Comparison of ENCODE assay signal across 9 mouse cellular contexts in the genomic region with DNA sequence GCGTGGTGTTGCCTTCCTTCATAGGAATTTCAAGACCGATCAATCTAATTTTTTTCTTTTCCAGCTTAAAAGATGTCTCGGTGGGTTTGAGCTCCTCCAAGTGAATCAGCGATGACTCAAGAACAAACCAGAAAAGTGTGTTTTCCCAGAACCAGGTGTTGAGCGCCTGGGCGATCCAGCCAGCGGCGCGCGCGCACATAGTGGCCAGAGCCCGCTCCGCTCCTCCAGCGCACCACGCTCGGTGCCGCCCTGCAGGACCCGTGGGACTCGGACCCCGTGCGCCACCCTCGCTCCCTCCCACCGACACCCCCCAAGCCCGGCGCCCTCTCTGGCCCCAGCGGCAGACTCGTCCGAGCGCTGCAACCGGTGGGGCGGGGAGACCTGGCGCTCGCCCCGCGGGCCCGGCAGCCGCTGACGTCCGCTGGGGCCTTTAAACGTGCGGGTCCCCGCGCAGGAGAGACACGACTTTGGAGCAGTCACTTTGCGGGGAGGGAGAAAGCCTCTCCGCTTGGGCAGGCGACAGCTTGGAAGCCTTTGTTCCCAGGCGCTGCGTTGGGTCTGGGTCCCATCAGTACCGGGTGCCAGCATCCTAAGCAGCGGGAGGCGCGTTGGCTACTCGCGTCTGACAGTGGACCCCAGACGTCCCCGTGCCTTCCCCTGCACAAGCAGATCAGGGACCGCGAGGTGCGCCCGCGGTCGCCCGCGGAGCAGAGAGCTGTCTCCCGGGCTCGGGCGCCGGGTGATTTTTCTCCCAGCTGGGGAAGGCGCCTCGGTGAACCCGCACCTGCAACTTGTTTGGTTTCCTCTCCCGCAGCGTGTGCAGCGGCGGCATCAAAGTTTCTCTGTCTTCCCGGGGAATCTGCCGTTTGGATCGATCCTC. TPM values are rescaled to one million over a fixed set of nuclear protein-coding genes. Genes with fewer than 3 reads are reported as not detected.
DNase-seq lines count a peak whose midpoint lies in the region; ATAC-seq and TF ChIP-seq lines count a peak whose summit lies in the region.
"Had no signal": no experiment of that assay in that cellular context is flagged by ENCODE, and none has a peak within 500 bp of the region (broad histone marks: within the 10 kb centered on the region; RNA-seq: fewer than 3 reads in every experiment).

A gene (plus strand): TSS at position 377 of the 880 bp plus-strand sequence.

- H3K27me3 ChIP-seq in ES-Bruce4 (ENCODE audit: control insufficient read depth, insufficient read depth, low read length, poor library complexity, severe bottlenecking), result peaks cover 19% of the 10 kb centered on the region
- H3K27me3 ChIP-seq in intestine, postnatal 0 days (replicated peaks; ENCODE audit: control insufficient read depth, insufficient read depth, low read length), result peaks cover 43% of the 10 kb centered on the region
- peaks cover 28% of the 10 kb centered on the region for H3K27me3 ChIP-seq in midbrain, embryonic 11.5 days (ENCODE audit: control insufficient read depth, insufficient read depth, low read length)
- H3K27me3 ChIP-seq in testis, adult 2 months (ENCODE audit: control insufficient read depth, insufficient read depth, low read length), result no peaks in the 10 kb centered on the region

- no peak within 1 kb of the TSS for H3K27ac ChIP-seq in gastrocnemius, adult 2 months
- H3K27ac ChIP-seq in ES-Bruce4 (ENCODE audit: insufficient read depth, low read length), result no peak within 1 kb of the TSS
- H3K27ac ChIP-seq in embryonic fibroblast, embryonic 13.5 days (ENCODE audit: insufficient read depth, low read length), result no peak within 1 kb of the TSS
- H3K27ac ChIP-seq in intestine, postnatal 0 days (ENCODE audit: low read depth, low read length), result no peak within 1 kb of the TSS
- H3K27ac ChIP-seq in midbrain, embryonic 11.5 days (ENCODE audit: low read depth, low read length), result no peak within 1 kb of the TSS
- no peak within 1 kb of the TSS for H3K27ac ChIP-seq in testis, adult 2 months (ENCODE audit: control insufficient read depth, insufficient read depth, low read depth, low read length)

- no peaks in the 10 kb centered on the region for H3K36me3 ChIP-seq in ES-Bruce4 (ENCODE audit: control insufficient read depth, insufficient read depth, low read length, poor library complexity, severe bottlenecking)
- H3K36me3 ChIP-seq in intestine, postnatal 0 days (ENCODE audit: control insufficient read depth, insufficient read depth), result no peaks in the 10 kb centered on the region
- H3K36me3 ChIP-seq in midbrain, embryonic 11.5 days (ENCODE audit: control insufficient read depth, insufficient read depth, low read length), result no peaks in the 10 kb centered on the region
- H3K36me3 ChIP-seq in testis, adult 2 months (ENCODE audit: control insufficient read depth, insufficient read depth, low read length), result no peaks in the 10 kb centered on the region

- TF ChIP-seq POLR2A in ES-Bruce4 (IDR thresholded peaks at IDR 0.05; ENCODE audit: insufficient read depth, low read length), result no peak
- no peak for TF ChIP-seq POLR2A in embryonic fibroblast, embryonic 13.5 days (IDR thresholded peaks at IDR 0.05; ENCODE audit: low read depth, low read length)
- no peak for TF ChIP-seq POLR2A in testis, adult 2 months (IDR thresholded peaks at IDR 0.05; ENCODE audit: control insufficient read depth, low read depth, low read length)

- H3K9ac ChIP-seq in ES-Bruce4 (ENCODE audit: low read depth, poor library complexity, severe bottlenecking), result peak within 1 kb of the TSS; percentile 56
- H3K9ac ChIP-seq in intestine, postnatal 0 days (ENCODE audit: low read depth, low read length), result no peak within 1 kb of the TSS
- peak within 1 kb of the TSS; percentile 51; the same call in 1 of the 2 replicates for H3K9ac ChIP-seq in midbrain, embryonic 11.5 days (ENCODE audit: low read length)

- no peaks in the 10 kb centered on the region for H3K4me1 ChIP-seq in ES-Bruce4 (ENCODE audit: control insufficient read depth, insufficient read depth, low read length)
- peaks cover 4% of the 10 kb centered on the region; the same call in 1 of the 2 replicates for H3K4me1 ChIP-seq in embryonic fibroblast, embryonic 13.5 days (ENCODE audit: control insufficient read depth, insufficient read depth, low read length)
- H3K4me1 ChIP-seq in intestine, postnatal 0 days (replicated peaks; ENCODE audit: control insufficient read depth, insufficient read depth, low read length), result no peaks in the 10 kb centered on the region
- H3K4me1 ChIP-seq in midbrain, embryonic 11.5 days (ENCODE audit: control insufficient read depth, insufficient read depth, low read length), result no peaks in the 10 kb centered on the region
- peaks cover 12% of the 10 kb centered on the region for H3K4me1 ChIP-seq in testis, adult 2 months (ENCODE audit: control insufficient read depth, insufficient read depth, low read length)

- DNase-seq in gastrocnemius, adult 2 months, result peak; percentile 15
- no peak for DNase-seq in gastrocnemius, postnatal 36 days
- peak; percentile 96 for DNase-seq in midbrain, embryonic 11.5 days (ENCODE audit: low spot score, missing footprints)
- DNase-seq in B cell, adult 2 months, result no peak

- H3K9me3 ChIP-seq in ES-Bruce4 (replicated peaks; ENCODE audit: control insufficient read depth, insufficient read depth, low read length, poor library complexity, severe bottlenecking), result no peaks in the 10 kb centered on the region
- H3K9me3 ChIP-seq in intestine, postnatal 0 days (ENCODE audit: control insufficient read depth), result no peaks in the 10 kb centered on the region
- no peaks in the 10 kb centered on the region for H3K9me3 ChIP-seq in midbrain, embryonic 11.5 days (ENCODE audit: control insufficient read depth, low read length)

- no peak for TF ChIP-seq EP300 in ES-Bruce4 (IDR thresholded peaks at IDR 0.05; ENCODE audit: insufficient read depth, low read depth, low read length)

- ATAC-seq in intestine, postnatal 0 days, result no peak
- ATAC-seq in midbrain, embryonic 11.5 days (ENCODE audit: low FRiP score), result peak; percentile 59

- peak within 1 kb of the TSS; percentile 60 for H3K4me2 ChIP-seq in intestine, postnatal 0 days (replicated peaks; ENCODE audit: low read depth)
- H3K4me2 ChIP-seq in midbrain, embryonic 11.5 days, result peak within 1 kb of the TSS; percentile 80

- TF ChIP-seq CTCF in gastrocnemius, adult 2 months (IDR thresholded peaks at IDR 0.05), result no peak
- TF ChIP-seq CTCF in ES-Bruce4 (IDR thresholded peaks at IDR 0.05; ENCODE audit: low read depth, low read length), result no peak
- TF ChIP-seq CTCF in embryonic fibroblast, embryonic 13.5 days (IDR thresholded peaks at IDR 0.05; ENCODE audit: borderline replicate concordance, insufficient read depth, low read length), result no peak
- TF ChIP-seq CTCF in intestine, postnatal 0 days (IDR thresholded peaks at IDR 0.05; ENCODE audit: low read depth), result no peak
- TF ChIP-seq CTCF in testis, adult 2 months (IDR thresholded peaks at IDR 0.05; ENCODE audit: control insufficient read depth, insufficient read depth, insufficient replicate concordance, low read depth, low read length), result no peak

- intact Hi-C loops in gastrocnemius, adult 2 months (cut with DNase I), result no loop called here
- intact Hi-C loops in gastrocnemius, postnatal 36 days (cut with DNase I), result no loop called here

- WGBS in intestine, postnatal 0 days, result 1% methylated on average over 78 of the region's 79 CpGs
- under 1% methylated on average over 77 of the region's 79 CpGs for WGBS in midbrain, embryonic 11.5 days

- peak within 1 kb of the TSS; percentile 57 for H3K4me3 ChIP-seq in gastrocnemius, adult 2 months
- peak within 1 kb of the TSS; percentile 89 for H3K4me3 ChIP-seq in ES-Bruce4 (ENCODE audit: low read depth, low read length)
- H3K4me3 ChIP-seq in embryonic fibroblast, embryonic 13.5 days (ENCODE audit: insufficient read depth, low read length), result peak within 1 kb of the TSS; percentile 47
- peak within 1 kb of the TSS; percentile 35 for H3K4me3 ChIP-seq in intestine, postnatal 0 days (ENCODE audit: low read depth, low read length)
- peak within 1 kb of the TSS; percentile 52 for H3K4me3 ChIP-seq in midbrain, embryonic 11.5 days (ENCODE audit: low read depth, low read length)
- H3K4me3 ChIP-seq in testis, adult 2 months (ENCODE audit: control insufficient read depth, low read depth, low read length), result peak within 1 kb of the TSS; percentile 35

RNA-seq across cellular contexts. Expression of the gene that starts here (rescaled TPM):
- under 1 TPM; 0.18 to 0.39 TPM for total RNA-seq in gastrocnemius, adult 2 months (2021)
- under 1 TPM; 0.05 to 0.15 TPM for total RNA-seq in gastrocnemius, postnatal 36 days (2021)
- polyA plus RNA-seq in ES-Bruce4 (2011; ENCODE audit: insufficient read depth, insufficient read length, low read depth, missing spikeins), result 0.12 TPM in 1 of 2 replicates, not detected in the other
- polyA plus RNA-seq in embryonic fibroblast, embryonic 13.5 days (2011; ENCODE audit: insufficient read length, low read depth, missing spikeins), result 0.37 and 0.75 TPM in 2 replicates
- 0.61 and 0.63 TPM in 2 replicates for polyA plus RNA-seq in intestine, postnatal 0 days (2015; fragmentation: Nextera tagmentation; extraction: Ambion mirVana)
- 0.53 and 1.1 TPM in 2 replicates for polyA plus RNA-seq in midbrain, embryonic 11.5 days (2014; fragmentation: Nextera tagmentation; extraction: Ambion mirVana)
- 2.0 and 2.5 TPM in 2 replicates for polyA plus RNA-seq in testis, adult 2 months (2012; rRNA removed)
- total RNA-seq: MEL had no signal

Comparison
In these comparisons a context has a peak if more than half of its experiments do, and no peak if none do; other contexts are left out.
1. Peak in DNase-seq and H3K4me3 ChIP-seq in gastrocnemius, adult 2 months; RNA of the gene not detected or under 1 TPM.
2. H3K4me3 ChIP-seq: peak in every context shown above with its lines; median percentile 89 in ES-Bruce4; 57 in gastrocnemius, adult 2 months; 52 in midbrain, embryonic 11.5 days; 47 in embryonic fibroblast, embryonic 13.5 days; 35 in intestine, postnatal 0 days; 35 in testis, adult 2 months.